Mouse (Mus musculus) myocyte (in vitro differentiated cells): ENCODE measurements at regions not wholly inside any gene's neighbourhood (a gene's known extent, or its start where the extent isn't known, plus 50 kb on each side); places are given as distances from the start of the nearest gene placed in this dataset.

Experiments used
- H3K27me3 ChIP-seq: one replicate; pipeline ENCODE4 v1.6.1; 2011; ENCODE audit not compliant: control insufficient read depth, insufficient read depth, insufficient read length
- H3K36me3 ChIP-seq: one replicate; pipeline ENCODE4 v1.6.1; 2011; ENCODE audit not compliant: control insufficient read depth, insufficient read depth
- H3K4me2 ChIP-seq: one replicate; pipeline ENCODE4 v1.6.1; 2011; ENCODE audit warnings: low read depth, control low read depth
- H3K4me3 ChIP-seq: one replicate; pipeline ENCODE4 v1.5.1; 2011; ENCODE audit warnings: mild to moderate bottlenecking, control low read depth, moderate library complexity
- H3K79me2 ChIP-seq: one replicate; pipeline ENCODE4 v1.6.1; 2011; ENCODE audit not compliant: control insufficient read depth, insufficient read depth
- H3ac ChIP-seq: one replicate; pipeline ENCODE4 v1.6.1; 2011; ENCODE audit not compliant: control insufficient read depth, insufficient read length
- CEBPB ChIP-seq: IDR thresholded peaks from 2 replicates; pipeline ENCODE4 v1.6.1; 2011; ENCODE audit warnings: mild to moderate bottlenecking, moderate library complexity; ENCODE audit not compliant: poor library complexity, insufficient read depth, severe bottlenecking
- E2F4 ChIP-seq: IDR thresholded peaks from one replicate; pipeline ENCODE4 v1.6.1; 2011; ENCODE audit warnings: mild to moderate bottlenecking, control low read depth, moderate library complexity; ENCODE audit not compliant: insufficient read depth
- MAX ChIP-seq: IDR thresholded peaks from one replicate; pipeline ENCODE4 v1.6.1; 2011; ENCODE audit warnings: low read depth, mild to moderate bottlenecking, control low read depth
- MYOD1 ChIP-seq, 3 experiments: IDR thresholded peaks; one replicate each; pipeline ENCODE4 v1.6.1; 2011; ENCODE audit warnings: control low read depth in 2 of 3, low read depth in 2 of 3, mild to moderate bottlenecking in 2 of 3, moderate library complexity in 1 of 3; ENCODE audit not compliant: insufficient read length in 2 of 3, control insufficient read depth in 1 of 3
- MYOG ChIP-seq, 3 experiments: IDR thresholded peaks; one replicate each; pipeline ENCODE4 v1.6.1; 2011; ENCODE audit warnings: control low read depth in 2 of 3, low read depth in 2 of 3, mild to moderate bottlenecking in 2 of 3; ENCODE audit not compliant: insufficient read length in 2 of 3, control insufficient read depth in 1 of 3, insufficient read depth in 1 of 3
- POLR2A ChIP-seq: IDR thresholded peaks from one replicate; pipeline ENCODE4 v1.6.1; 2011; ENCODE audit warnings: low read depth, mild to moderate bottlenecking, control low read depth, moderate library complexity; ENCODE audit not compliant: insufficient read length
- POLR2AphosphoS2 ChIP-seq: IDR thresholded peaks from one replicate; pipeline ENCODE4 v1.6.1; 2011; ENCODE audit warnings: low read depth, control low read depth; ENCODE audit not compliant: insufficient read length
- REST ChIP-seq: IDR thresholded peaks from one replicate; pipeline ENCODE4 v1.6.1; 2011; ENCODE audit warnings: mild to moderate bottlenecking, control low read depth, moderate library complexity; ENCODE audit not compliant: insufficient read depth, insufficient read length
- SRF ChIP-seq: IDR thresholded peaks from one replicate; pipeline ENCODE4 v1.6.1; 2011; ENCODE audit warnings: low read depth; ENCODE audit not compliant: control insufficient read depth, insufficient read length
- TCF12 ChIP-seq: IDR thresholded peaks from one replicate; pipeline ENCODE4 v1.6.1; 2011; ENCODE audit warnings: mild to moderate bottlenecking, control low read depth; ENCODE audit not compliant: poor library complexity, insufficient read depth, severe bottlenecking
- TCF3 ChIP-seq: IDR thresholded peaks from one replicate; pipeline ENCODE4 v1.6.1; 2011; ENCODE audit warnings: low read depth, control low read depth; ENCODE audit not compliant: insufficient read length
- USF1 ChIP-seq: IDR thresholded peaks from one replicate; pipeline ENCODE4 v1.6.1; 2011; ENCODE audit warnings: low read depth, mild to moderate bottlenecking, control low read depth, moderate library complexity

- no peaks in the 10 kb centered on the region for H3K27me3 ChIP-seq
- H3K4me3 ChIP-seq, result no peak overlapping the region
- H3K4me2 ChIP-seq, result no peak overlapping the region
- H3K36me3 ChIP-seq, result no peaks in the 10 kb centered on the region
- H3K79me2 ChIP-seq, result no peaks in the 10 kb centered on the region
- no peak overlapping the region for H3ac ChIP-seq
- TF ChIP-seq CEBPB (no peak), TCF3 (no peak), SRF (no peak), POLR2A (no peak), REST (no peak)
These were observed 799.5 kb downstream of the Robo1 start for GRCm38 (mm10) chr16:73107608-73108007.

DNA sequence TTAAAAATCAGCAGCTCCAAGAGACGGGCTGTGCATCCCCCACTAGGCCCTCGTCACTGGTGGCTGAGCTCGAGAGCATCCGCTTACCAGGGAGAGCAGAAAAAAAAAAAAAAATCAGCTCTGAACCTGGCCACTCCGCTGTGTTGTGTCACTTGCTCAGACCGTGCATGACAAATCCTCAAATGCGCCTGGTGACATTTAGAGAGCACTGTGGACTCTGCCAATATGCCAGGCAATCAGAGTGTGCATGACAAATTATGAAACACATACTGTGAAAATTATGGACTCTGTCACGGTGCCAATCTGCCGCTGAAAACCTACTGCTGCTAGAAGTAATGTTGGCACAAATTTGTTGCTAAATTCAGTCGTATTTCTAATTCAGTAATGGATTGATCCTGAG, 797.4 kb downstream of the Robo1 start:
- Histone ChIP-seq H3K36me3 (no peaks in the 10 kb centered on the region), H3K79me2 (no peaks in the 10 kb centered on the region), H3K4me3 (no peak overlapping the region), H3K4me2 (no peak overlapping the region), H3ac (no peak overlapping the region), H3K27me3 (no peaks in the 10 kb centered on the region)
- TF ChIP-seq MAX, result no peak
- no peak for TF ChIP-seq USF1
- TF ChIP-seq TCF12, result no peak
- TF ChIP-seq E2F4, result no peak
- no peak for TF ChIP-seq MYOG (IDR thresholded peaks at IDR 0.05; ENCODE audit: control insufficient read depth in 1 of 3, insufficient read depth in 1 of 3, insufficient read length in 2 of 3, low read depth in 2 of 3)

GRCm38 (mm10) chr16:73100273-73100672, 792.2 kb downstream of the Robo1 start:
- H3K79me2 ChIP-seq, result no peaks in the 10 kb centered on the region
- H3K36me3 ChIP-seq, result no peaks in the 10 kb centered on the region
- TF ChIP-seq E2F4 (no peak), POLR2A (no peak), CEBPB (no peak), TCF12 (no peak), MYOG (IDR thresholded peaks at IDR 0.05; ENCODE audit: control insufficient read depth in 1 of 3, insufficient read depth in 1 of 3, insufficient read length in 2 of 3, low read depth in 2 of 3) (no peak), SRF (no peak), REST (no peak), TCF3 (no peak), USF1 (no peak), POLR2AphosphoS2 (no peak), MAX (no peak), MYOD1 (IDR thresholded peaks at IDR 0.05; ENCODE audit: control insufficient read depth in 1 of 3, insufficient read length in 2 of 3, low read depth in 2 of 3) (no peak)
- H3K27me3 ChIP-seq, result no peaks in the 10 kb centered on the region
- no peak overlapping the region for H3ac ChIP-seq
- no peak overlapping the region for H3K4me2 ChIP-seq
- H3K4me3 ChIP-seq, result no peak overlapping the region

GRCm38 (mm10) chr16:73098760-73099159, 790.7 kb downstream of the Robo1 start:
- no peak overlapping the region for H3ac ChIP-seq
- H3K4me2 ChIP-seq, result no peak overlapping the region
- TF ChIP-seq TCF3 (no peak), POLR2AphosphoS2 (no peak), MYOD1 (IDR thresholded peaks at IDR 0.05; ENCODE audit: control insufficient read depth in 1 of 3, insufficient read length in 2 of 3, low read depth in 2 of 3) (no peak), REST (no peak), POLR2A (no peak), MYOG (IDR thresholded peaks at IDR 0.05; ENCODE audit: control insufficient read depth in 1 of 3, insufficient read depth in 1 of 3, insufficient read length in 2 of 3, low read depth in 2 of 3) (no peak), TCF12 (no peak), USF1 (no peak), E2F4 (no peak), CEBPB (no peak)
- H3K36me3 ChIP-seq, result no peaks in the 10 kb centered on the region
- no peaks in the 10 kb centered on the region for H3K79me2 ChIP-seq
- H3K4me3 ChIP-seq, result no peak overlapping the region
- no peaks in the 10 kb centered on the region for H3K27me3 ChIP-seq

- no peak for TF ChIP-seq TCF12
- peak in 2 of 3 experiments; percentile 39 to 72 for TF ChIP-seq MYOD1 (IDR thresholded peaks at IDR 0.05; ENCODE audit: control insufficient read depth in 1 of 3, insufficient read length in 2 of 3, low read depth in 2 of 3)
- TF ChIP-seq TCF3, result no peak
- Histone ChIP-seq H3K79me2 (no peaks in the 10 kb centered on the region), H3K27me3 (no peaks in the 10 kb centered on the region), H3K36me3 (no peaks in the 10 kb centered on the region), H3K4me2 (peak overlapping the region; percentile 38), H3K4me3 (no peak overlapping the region), H3ac (no peak overlapping the region)
These were observed 789.1 kb downstream of the Robo1 start for GRCm38 (mm10) chr16:73097176-73097575.
